Mouse (Mus musculus) E14TG2a.4 (cell line): ENCODE measurements around the gene Lamtor1.

Experiments
- CTCF ChIP-seq: conservative IDR thresholded peaks from 2 replicates; pipeline ENCODE4 v1.5.1; 2014; ENCODE audit warnings: low read length
- NANOG ChIP-seq: IDR thresholded peaks from 2 replicates; pipeline ENCODE4 v1.6.1; 2014; ENCODE audit warnings: borderline replicate concordance, low read length, mixed read lengths

DNA sequence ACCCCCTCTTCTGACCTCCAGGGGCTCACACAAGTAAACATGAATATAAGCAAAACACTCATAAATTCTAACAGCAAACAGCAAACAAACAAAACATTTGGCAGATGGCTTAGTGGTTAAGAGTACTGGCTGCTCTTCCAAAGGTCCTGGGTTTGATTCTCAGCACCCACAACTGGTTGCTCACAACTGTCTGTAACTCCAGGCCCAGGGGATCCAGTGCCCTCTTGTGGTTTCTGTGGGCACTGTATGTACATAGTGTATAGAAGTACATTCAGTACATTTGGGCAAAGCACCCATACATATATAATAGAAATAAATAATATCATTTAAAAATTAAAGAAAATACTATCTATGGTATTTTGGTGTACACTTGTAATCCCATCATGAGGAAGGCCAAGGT, 2.9 kb upstream of the Lamtor1 start:
- peak; percentile 44 for TF ChIP-seq CTCF
- TF ChIP-seq NANOG, result no peak
